Mouse (Mus musculus) limb, embryonic 14.5 days (tissue): ENCODE measurements around the gene Qk. TPM values are rescaled to one million over a fixed set of nuclear protein-coding genes. Genes with fewer than 3 reads are reported as not detected.

Experiments
- ATAC-seq: fragments of 200-750 bp; cut with Nextera tagmentation; 2 replicates; pipeline ENCODE4 v1.8.0; 2017; ENCODE audit warnings: low read depth, moderate number of reproducible peaks, moderate TSS enrichment; ENCODE audit not compliant: low FRiP score
- DNase-seq: peaks from one replicate; pipeline ENCODE4 v3.0.0-alpha.2; 2015; ENCODE audit warnings: low spot score
- H3K27ac ChIP-seq: fragments of 300-500 bp; sonication (generic); replicated peaks from 2 replicates; pipeline ENCODE4 v1.5.1; 2014; ENCODE audit warnings: low read depth, mild to moderate bottlenecking, low read length, moderate library complexity, mixed read lengths
- H3K27me3 ChIP-seq: fragments of 300-500 bp; sonication (generic); 2 replicates; pipeline ENCODE4 v1.6.1; 2014; ENCODE audit warnings: low read length, mixed read lengths; ENCODE audit not compliant: control insufficient read depth, insufficient read depth
- H3K36me3 ChIP-seq: fragments of 300-500 bp; sonication (generic); 2 replicates; pipeline ENCODE4 v1.6.1; 2014; ENCODE audit warnings: mild to moderate bottlenecking, low read length, moderate library complexity, mixed read lengths; ENCODE audit not compliant: control insufficient read depth, insufficient read depth
- H3K4me1 ChIP-seq: fragments of 300-500 bp; sonication (generic); 2 replicates; pipeline ENCODE4 v1.6.1; 2014; ENCODE audit warnings: antibody characterized with exemption, low read length, mixed read lengths; ENCODE audit not compliant: control insufficient read depth, insufficient read depth
- H3K4me2 ChIP-seq: fragments of 300-500 bp; sonication (generic); replicated peaks from 2 replicates; pipeline ENCODE4 v1.6.1; 2014; ENCODE audit warnings: low read depth, mild to moderate bottlenecking, low read length, moderate library complexity; ENCODE audit not compliant: severe bottlenecking
- H3K4me3 ChIP-seq: fragments of 300-500 bp; sonication (generic); replicated peaks from 2 replicates; pipeline ENCODE4 v1.5.1; 2014; ENCODE audit warnings: low read length
- H3K9ac ChIP-seq: fragments of 300-500 bp; sonication (generic); 2 replicates; pipeline ENCODE4 v1.6.1; 2014; ENCODE audit warnings: mild to moderate bottlenecking, low read depth, low read length, moderate library complexity; ENCODE audit not compliant: severe bottlenecking
- H3K9me3 ChIP-seq: fragments of 300-500 bp; sonication (generic); 2 replicates; pipeline ENCODE4 v1.6.1; 2016; ENCODE audit warnings: low read length; ENCODE audit not compliant: control insufficient read depth
- POLR2A ChIP-seq: fragments of 200-500 bp; IDR thresholded peaks from 2 replicates; pipeline ENCODE4 v1.8.0; 2012; ENCODE audit warnings: inconsistent platforms, mild to moderate bottlenecking, moderate library complexity, borderline replicate concordance; ENCODE audit not compliant: insufficient read depth, insufficient read length; ENCODE audit errors: extremely low read depth
- WGBS: fragments of 180-500 bp; shearing (Covaris S2); extraction: QIAGEN DNeasy Blood & Tissue Kit; methylation state at CpG from one replicate; pipeline ENCODE4 v1.1.7; 2014; 5-methylcytosine and 5-hydroxymethylcytosine counted together
- polyA plus RNA-seq, 2 experiments: library from polyadenylated mRNA; depleted of rRNA in 1 of 2; stranded (reverse) in 1 of 2; unstranded in 1 of 2; fragments of >200 nt; fragmentation: Nextera tagmentation in 1 of 2; extraction: Ambion mirVana in 1 of 2; gene quantifications; 2 replicates each; pipeline versions ENCODE4 v1.2.1 to v1.2.3; 2012 to 2014

The Qk gene
- polyA plus RNA-seq, 2 experiments: 52.7 to 164 TPM

- DNase-seq (no peak), ATAC-seq (no peak)
- Histone ChIP-seq H3K4me2 (no peak overlapping the region), H3K4me3 (no peak overlapping the region), H3K9me3 (no peaks in the 10 kb centered on the region), H3K36me3 (no peaks in the 10 kb centered on the region), H3K4me1 (peaks cover 17% of the 10 kb centered on the region), H3K27me3 (no peaks in the 10 kb centered on the region), H3K27ac (no peak overlapping the region), H3K9ac (no peak overlapping the region)
- WGBS: 68% methylated on average over 10 of the region's 10 CpGs
- TF ChIP-seq POLR2A: no peak
These were observed 18.6 kb upstream of the Qk start for GRCm38 (mm10) chr17:10338286-10338685.

DNA sequence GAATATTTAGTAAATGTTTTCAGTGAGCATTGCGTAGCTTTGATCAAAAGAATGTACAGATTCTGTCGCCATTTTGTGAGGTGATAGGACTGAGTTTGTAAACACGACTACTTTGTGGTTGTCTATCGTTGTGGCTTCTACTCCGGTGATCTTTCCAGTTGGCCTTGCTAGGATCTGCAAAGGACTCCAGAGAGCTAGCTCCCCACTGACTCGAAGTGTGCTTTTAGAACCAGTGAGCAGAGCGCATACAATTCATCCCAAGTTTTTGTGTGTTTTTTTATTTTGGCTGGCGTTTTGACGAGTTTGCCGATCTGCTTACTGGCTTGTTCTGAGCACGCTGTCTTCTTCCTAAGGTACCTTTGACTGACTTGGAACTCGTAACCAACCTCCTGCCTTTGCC lies 16.9 kb upstream of the Qk start:
- no peaks in the 10 kb centered on the region for H3K27me3 ChIP-seq
- no peaks in the 10 kb centered on the region for H3K36me3 ChIP-seq
- ATAC-seq: no peak
- no peak overlapping the region for H3K4me2 ChIP-seq
- 80% methylated on average over 12 of the region's 12 CpGs for WGBS
- no peak for DNase-seq
- no peak overlapping the region for H3K27ac ChIP-seq
- peaks cover 14% of the 10 kb centered on the region for H3K4me1 ChIP-seq
- TF ChIP-seq POLR2A: no peak
- no peak overlapping the region for H3K9ac ChIP-seq
- no peaks in the 10 kb centered on the region for H3K9me3 ChIP-seq
- H3K4me3 ChIP-seq: no peak overlapping the region

- H3K4me1 ChIP-seq: peaks cover 14% of the 10 kb centered on the region
- H3K9ac ChIP-seq: peak overlapping the region; percentile 78
- ATAC-seq: no peak
- no peaks in the 10 kb centered on the region for H3K9me3 ChIP-seq
- H3K4me2 ChIP-seq: peak overlapping the region; percentile 82
- no peaks in the 10 kb centered on the region for H3K27me3 ChIP-seq
- no peak for DNase-seq
- TF ChIP-seq POLR2A: no peak
- WGBS: 23% methylated on average over 16 of the region's 16 CpGs
- peak overlapping the region; percentile 47 for H3K4me3 ChIP-seq
- peak overlapping the region; percentile 78; the same call in 1 of the 2 replicates for H3K27ac ChIP-seq
- no peaks in the 10 kb centered on the region for H3K36me3 ChIP-seq
These were observed 16.3 kb upstream of the Qk start for GRCm38 (mm10) chr17:10335809-10336499.

GRCm38 (mm10) chr17:10334957-10335690 lies 15.5 kb upstream of the Qk start:
- Histone ChIP-seq H3K27ac (peak overlapping the region; percentile 78), H3K36me3 (no peaks in the 10 kb centered on the region), H3K9ac (peak overlapping the region; percentile 78), H3K27me3 (no peaks in the 10 kb centered on the region), H3K4me1 (peaks cover 14% of the 10 kb centered on the region), H3K9me3 (no peaks in the 10 kb centered on the region), H3K4me3 (peak overlapping the region; percentile 47), H3K4me2 (peak overlapping the region; percentile 82)
- TF ChIP-seq POLR2A: peak; percentile 49; the same call in 1 of the 2 replicates
- ATAC-seq (peak; percentile 88), DNase-seq (peak; percentile 74)
- 1% methylated on average over 31 of the region's 31 CpGs for WGBS

DNA sequence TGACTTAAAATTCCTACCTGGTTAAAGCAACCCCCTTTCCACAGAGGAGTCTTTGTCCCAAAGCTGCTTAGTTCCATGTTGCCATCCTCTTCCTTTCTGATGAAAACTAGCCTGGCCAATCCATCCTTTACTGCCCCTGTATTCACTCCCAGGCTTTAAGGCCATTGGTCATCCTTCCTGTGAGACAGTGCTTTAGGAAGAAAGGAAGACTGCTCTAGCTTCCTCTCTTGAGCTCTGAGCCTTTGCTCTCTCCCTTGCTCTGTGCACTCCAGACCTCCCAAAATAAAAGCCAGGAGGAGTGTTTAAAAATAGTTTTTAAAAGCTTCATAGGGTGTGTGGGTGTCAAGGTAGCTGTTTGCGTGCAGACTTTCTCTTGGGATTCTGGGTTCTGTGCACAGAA lies 14.8 kb upstream of the Qk start:
- Histone ChIP-seq H3K27me3 (no peaks in the 10 kb centered on the region), H3K4me3 (peak overlapping the region; percentile 47), H3K4me2 (peak overlapping the region; percentile 82), H3K9ac (peak overlapping the region; percentile 78), H3K9me3 (no peaks in the 10 kb centered on the region), H3K27ac (peak overlapping the region; percentile 78), H3K36me3 (no peaks in the 10 kb centered on the region), H3K4me1 (peaks cover 14% of the 10 kb centered on the region)
- ATAC-seq (no peak), DNase-seq (no peak)
- no peak for TF ChIP-seq POLR2A
- 12% methylated on average over 1 of the region's 1 CpGs for WGBS
